Mouse (Mus musculus): ENCODE measurements around the gene Cmc1. TPM values are rescaled to one million over a fixed set of nuclear protein-coding genes. Genes with fewer than 3 reads are reported as not detected.

Gene Cmc1
- polyA plus RNA-seq, 1 experiment from 2014 or later, result 35.4 TPM

GRCm38 (mm10) chr9:118053286-118053685 lies 96.7 kb downstream of the Cmc1 start:
- H3K36me3 ChIP-seq (ENCODE audit: control insufficient read depth, insufficient read depth, low read length), result peaks cover 16% of the 10 kb centered on the region
- H3K4me1 ChIP-seq (ENCODE audit: control insufficient read depth, insufficient read depth, low read depth, low read length), result no peaks in the 10 kb centered on the region
- no peak overlapping the region for H3K4me2 ChIP-seq (ENCODE audit: low read length)
- no peak for ATAC-seq
- no peak overlapping the region for H3K4me3 ChIP-seq (ENCODE audit: low read length)
- no peak overlapping the region for H3K27ac ChIP-seq (ENCODE audit: low read depth, low read length)
- no peaks in the 10 kb centered on the region for H3K9me3 ChIP-seq (ENCODE audit: control insufficient read depth, low read length)
- H3K27me3 ChIP-seq (replicated peaks; ENCODE audit: control insufficient read depth, insufficient read depth, low read length), result no peaks in the 10 kb centered on the region
- no peak overlapping the region for H3K9ac ChIP-seq (ENCODE audit: low read depth, low read length)
- 39% methylated on average over 1 of the region's 1 CpGs for WGBS

- Histone ChIP-seq H3K4me3 (ENCODE audit: low read length) (no peak overlapping the region), H3K27me3 (replicated peaks; ENCODE audit: control insufficient read depth, insufficient read depth, low read length) (no peaks in the 10 kb centered on the region), H3K9me3 (ENCODE audit: control insufficient read depth, low read length) (no peaks in the 10 kb centered on the region), H3K4me2 (ENCODE audit: low read length) (no peak overlapping the region), H3K27ac (ENCODE audit: low read depth, low read length) (no peak overlapping the region), H3K9ac (ENCODE audit: low read depth, low read length) (no peak overlapping the region), H3K4me1 (ENCODE audit: control insufficient read depth, insufficient read depth, low read depth, low read length) (peaks cover 19% of the 10 kb centered on the region), H3K36me3 (ENCODE audit: control insufficient read depth, insufficient read depth, low read length) (0 out of 2 replicates have a peak, but pooled peaks cover 8% of the 10 kb centered on the region)
- ATAC-seq, result no peak
- 38% methylated on average over 1 of the region's 1 CpGs for WGBS
Observed at GRCm38 (mm10) chr9:118045011-118045533, 104.9 kb downstream of the Cmc1 start.

- Histone ChIP-seq H3K4me1 (ENCODE audit: control insufficient read depth, insufficient read depth, low read depth, low read length) (peaks cover 19% of the 10 kb centered on the region), H3K4me3 (ENCODE audit: low read length) (no peak overlapping the region), H3K4me2 (ENCODE audit: low read length) (no peak overlapping the region), H3K27ac (ENCODE audit: low read depth, low read length) (no peak overlapping the region), H3K9ac (ENCODE audit: low read depth, low read length) (no peak overlapping the region), H3K27me3 (replicated peaks; ENCODE audit: control insufficient read depth, insufficient read depth, low read length) (no peaks in the 10 kb centered on the region), H3K36me3 (ENCODE audit: control insufficient read depth, insufficient read depth, low read length) (0 out of 2 replicates have a peak, but pooled peaks cover 2% of the 10 kb centered on the region), H3K9me3 (ENCODE audit: control insufficient read depth, low read length) (no peaks in the 10 kb centered on the region)
- no peak for ATAC-seq
- WGBS, result 92% methylated on average over 3 of the region's 3 CpGs
Observed at GRCm38 (mm10) chr9:118043581-118043980, 106.4 kb downstream of the Cmc1 start.

- Histone ChIP-seq H3K27me3 (replicated peaks; ENCODE audit: control insufficient read depth, insufficient read depth, low read length) (no peaks in the 10 kb centered on the region), H3K4me1 (ENCODE audit: control insufficient read depth, insufficient read depth, low read depth, low read length) (peaks cover 19% of the 10 kb centered on the region), H3K9me3 (ENCODE audit: control insufficient read depth, low read length) (no peaks in the 10 kb centered on the region), H3K27ac (ENCODE audit: low read depth, low read length) (no peak overlapping the region), H3K36me3 (ENCODE audit: control insufficient read depth, insufficient read depth, low read length) (no peaks in the 10 kb centered on the region), H3K9ac (ENCODE audit: low read depth, low read length) (no peak overlapping the region), H3K4me3 (ENCODE audit: low read length) (no peak overlapping the region), H3K4me2 (ENCODE audit: low read length) (no peak overlapping the region; the same call in 1 of the 2 replicates)
- ATAC-seq, result no peak
- 91% methylated on average over 4 of the region's 4 CpGs for WGBS
Observed at GRCm38 (mm10) chr9:118042738-118043137, 107.2 kb downstream of the Cmc1 start.

GRCm38 (mm10) chr9:118041646-118042045 lies 108.3 kb downstream of the Cmc1 start:
- WGBS, result 18% methylated on average over 5 of the region's 5 CpGs

GRCm38 (mm10) chr9:118041022-118041400 lies 109.0 kb downstream of the Cmc1 start:
- WGBS, result 1% methylated on average over 21 of the region's 21 CpGs
- ATAC-seq, result no peak

More at GRCm38 (mm10) chr9:118041646-118042045, 108.3 kb downstream of the Cmc1 start:
- peak overlapping the region; percentile 89 for H3K4me3 ChIP-seq (ENCODE audit: low read length)
- ATAC-seq, result no peak
- peak overlapping the region; percentile 86 for H3K4me2 ChIP-seq (ENCODE audit: low read length)
- H3K36me3 ChIP-seq (ENCODE audit: control insufficient read depth, insufficient read depth, low read length), result no peaks in the 10 kb centered on the region
- no peak overlapping the region for H3K27ac ChIP-seq (ENCODE audit: low read depth, low read length)
- H3K4me1 ChIP-seq (ENCODE audit: control insufficient read depth, insufficient read depth, low read depth, low read length), result peaks cover 19% of the 10 kb centered on the region
- peak overlapping the region; percentile 96 for H3K9ac ChIP-seq (ENCODE audit: low read depth, low read length)
- H3K27me3 ChIP-seq (replicated peaks; ENCODE audit: control insufficient read depth, insufficient read depth, low read length), result no peaks in the 10 kb centered on the region
- H3K9me3 ChIP-seq (ENCODE audit: control insufficient read depth, low read length), result no peaks in the 10 kb centered on the region

GRCm38 (mm10) chr9:118040218-118041021 lies 109.6 kb downstream of the Cmc1 start, which contains the start of gene Azi2:
TSS of gene Azi2 (plus strand) at chr9:118040499.
- H3K4me3 ChIP-seq (ENCODE audit: low read length), result peak within 1 kb of the TSS; percentile 89
- H3K9ac ChIP-seq (ENCODE audit: low read depth, low read length), result peak within 1 kb of the TSS; percentile 96
- peaks cover 19% of the 10 kb centered on the region for H3K4me1 ChIP-seq (ENCODE audit: control insufficient read depth, insufficient read depth, low read depth, low read length)
- under 1% methylated on average over 74 of the region's 87 CpGs for WGBS
- ATAC-seq, result peak; percentile 99
- H3K36me3 ChIP-seq (ENCODE audit: control insufficient read depth, insufficient read depth, low read length), result no peaks in the 10 kb centered on the region
- peak within 1 kb of the TSS; percentile 97 for H3K27ac ChIP-seq (ENCODE audit: low read depth, low read length)
- H3K27me3 ChIP-seq (replicated peaks; ENCODE audit: control insufficient read depth, insufficient read depth, low read length), result no peaks in the 10 kb centered on the region
- H3K9me3 ChIP-seq (ENCODE audit: control insufficient read depth, low read length), result no peaks in the 10 kb centered on the region
- H3K4me2 ChIP-seq (ENCODE audit: low read length), result peak within 1 kb of the TSS; percentile 86

More at GRCm38 (mm10) chr9:118041022-118041400, 109.0 kb downstream of the Cmc1 start:
- H3K9me3 ChIP-seq (ENCODE audit: control insufficient read depth, low read length), result no peaks in the 10 kb centered on the region
- peak overlapping the region; percentile 89 for H3K4me3 ChIP-seq (ENCODE audit: low read length)
- H3K27me3 ChIP-seq (replicated peaks; ENCODE audit: control insufficient read depth, insufficient read depth, low read length), result no peaks in the 10 kb centered on the region
- H3K4me2 ChIP-seq (ENCODE audit: low read length), result peak overlapping the region; percentile 86
- H3K4me1 ChIP-seq (ENCODE audit: control insufficient read depth, insufficient read depth, low read depth, low read length), result peaks cover 19% of the 10 kb centered on the region
- H3K9ac ChIP-seq (ENCODE audit: low read depth, low read length), result peak overlapping the region; percentile 96
- H3K36me3 ChIP-seq (ENCODE audit: control insufficient read depth, insufficient read depth, low read length), result no peaks in the 10 kb centered on the region
- H3K27ac ChIP-seq (ENCODE audit: low read depth, low read length), result peak overlapping the region; percentile 97

GRCm38 (mm10) chr9:118034990-118035389 lies 115.0 kb downstream of the Cmc1 start:
- Histone ChIP-seq H3K4me3 (ENCODE audit: low read length) (no peak overlapping the region), H3K36me3 (ENCODE audit: control insufficient read depth, insufficient read depth, low read length) (no peaks in the 10 kb centered on the region), H3K27ac (ENCODE audit: low read depth, low read length) (no peak overlapping the region), H3K27me3 (replicated peaks; ENCODE audit: control insufficient read depth, insufficient read depth, low read length) (no peaks in the 10 kb centered on the region), H3K9me3 (ENCODE audit: control insufficient read depth, low read length) (no peaks in the 10 kb centered on the region), H3K4me1 (ENCODE audit: control insufficient read depth, insufficient read depth, low read depth, low read length) (no peaks in the 10 kb centered on the region), H3K4me2 (ENCODE audit: low read length) (no peak overlapping the region), H3K9ac (ENCODE audit: low read depth, low read length) (no peak overlapping the region)
- WGBS, result 82% methylated on average over 3 of the region's 3 CpGs
- no peak for ATAC-seq

- ATAC-seq, result no peak
- Histone ChIP-seq H3K27ac (ENCODE audit: low read depth, low read length) (no peak overlapping the region), H3K4me3 (ENCODE audit: low read length) (no peak overlapping the region), H3K27me3 (replicated peaks; ENCODE audit: control insufficient read depth, insufficient read depth, low read length) (no peaks in the 10 kb centered on the region), H3K9me3 (ENCODE audit: control insufficient read depth, low read length) (no peaks in the 10 kb centered on the region), H3K9ac (ENCODE audit: low read depth, low read length) (no peak overlapping the region), H3K36me3 (ENCODE audit: control insufficient read depth, insufficient read depth, low read length) (no peaks in the 10 kb centered on the region), H3K4me2 (ENCODE audit: low read length) (no peak overlapping the region), H3K4me1 (ENCODE audit: control insufficient read depth, insufficient read depth, low read depth, low read length) (no peaks in the 10 kb centered on the region)
- 63% methylated on average over 2 of the region's 2 CpGs for WGBS
Observed at GRCm38 (mm10) chr9:118031694-118032093, 118.3 kb downstream of the Cmc1 start.
